Mouse (Mus musculus): ENCODE data around the gene Opcml. TPM values are rescaled to one million over a fixed set of nuclear protein-coding genes. Genes with fewer than 3 reads are reported as not detected.

Opcml gene
- polyA plus RNA-seq, 1 experiment from 2014 or later, result 1.7 TPM

GRCm38 (mm10) chr9:28615447-28615846 is 824.9 kb downstream of the Opcml start:
- H3K4me2 ChIP-seq, result no peak overlapping the region
- no peak overlapping the region for H3K27ac ChIP-seq
- peaks cover 10% of the 10 kb centered on the region for H3K4me1 ChIP-seq (replicated peaks)
- H3K27me3 ChIP-seq, result no peaks in the 10 kb centered on the region
- no peak overlapping the region for H3K4me3 ChIP-seq
- no peak overlapping the region for H3K9ac ChIP-seq
- no peak for ATAC-seq (replicated peaks; ENCODE audit: insufficient number of reproducible peaks, insufficient read depth, low FRiP score, low read depth)
- H3K9me3 ChIP-seq (replicated peaks), result no peaks in the 10 kb centered on the region
- no peaks in the 10 kb centered on the region for H3K36me3 ChIP-seq

- Histone ChIP-seq H3K36me3 (no peaks in the 10 kb centered on the region), H3K27me3 (no peaks in the 10 kb centered on the region), H3K4me2 (no peak overlapping the region), H3K4me1 (replicated peaks) (peaks cover 10% of the 10 kb centered on the region), H3K9me3 (replicated peaks) (no peaks in the 10 kb centered on the region), H3K4me3 (no peak overlapping the region), H3K9ac (no peak overlapping the region), H3K27ac (no peak overlapping the region)
- ATAC-seq (replicated peaks; ENCODE audit: insufficient number of reproducible peaks, insufficient read depth, low FRiP score, low read depth), result no peak
- WGBS, result 81% methylated on average over 1 of the region's 1 CpGs
These were observed 827.1 kb downstream of the Opcml start for GRCm38 (mm10) chr9:28617666-28618065.

- no peaks in the 10 kb centered on the region for H3K27me3 ChIP-seq
- H3K36me3 ChIP-seq, result no peaks in the 10 kb centered on the region
- ATAC-seq (replicated peaks; ENCODE audit: insufficient number of reproducible peaks, insufficient read depth, low FRiP score, low read depth), result no peak
- no peak overlapping the region for H3K4me2 ChIP-seq
- H3K4me1 ChIP-seq (replicated peaks), result peaks cover 8% of the 10 kb centered on the region
- 66% methylated on average over 2 of the region's 2 CpGs for WGBS
- no peak overlapping the region for H3K27ac ChIP-seq
- no peaks in the 10 kb centered on the region for H3K9me3 ChIP-seq (replicated peaks)
- no peak overlapping the region for H3K4me3 ChIP-seq
- H3K9ac ChIP-seq, result no peak overlapping the region
These were observed 827.8 kb downstream of the Opcml start for GRCm38 (mm10) chr9:28618186-28618892.

- H3K9ac ChIP-seq, result no peak overlapping the region
- H3K4me3 ChIP-seq, result no peak overlapping the region
- H3K27me3 ChIP-seq, result no peaks in the 10 kb centered on the region
- 69% methylated on average over 1 of the region's 1 CpGs for WGBS
- H3K9me3 ChIP-seq (replicated peaks), result no peaks in the 10 kb centered on the region
- no peak overlapping the region for H3K4me2 ChIP-seq
- no peaks in the 10 kb centered on the region for H3K4me1 ChIP-seq (replicated peaks)
- H3K36me3 ChIP-seq, result no peaks in the 10 kb centered on the region
- no peak for ATAC-seq (replicated peaks; ENCODE audit: insufficient number of reproducible peaks, insufficient read depth, low FRiP score, low read depth)
- no peak overlapping the region for H3K27ac ChIP-seq
These were observed 831.4 kb downstream of the Opcml start for GRCm38 (mm10) chr9:28621939-28622338.

- Histone ChIP-seq H3K27me3 (no peaks in the 10 kb centered on the region), H3K36me3 (no peaks in the 10 kb centered on the region), H3K9me3 (replicated peaks) (no peaks in the 10 kb centered on the region), H3K27ac (no peak overlapping the region), H3K4me2 (no peak overlapping the region), H3K9ac (no peak overlapping the region), H3K4me3 (no peak overlapping the region), H3K4me1 (replicated peaks) (no peaks in the 10 kb centered on the region)
- no peak for ATAC-seq (replicated peaks; ENCODE audit: insufficient number of reproducible peaks, insufficient read depth, low FRiP score, low read depth)
- 60% methylated on average over 10 of the region's 10 CpGs for WGBS
These were observed 834.3 kb downstream of the Opcml start for GRCm38 (mm10) chr9:28624870-28625269.

- Histone ChIP-seq H3K36me3 (no peaks in the 10 kb centered on the region), H3K4me1 (replicated peaks) (no peaks in the 10 kb centered on the region), H3K4me3 (no peak overlapping the region), H3K9me3 (replicated peaks) (no peaks in the 10 kb centered on the region), H3K27ac (no peak overlapping the region), H3K4me2 (no peak overlapping the region), H3K9ac (no peak overlapping the region), H3K27me3 (no peaks in the 10 kb centered on the region)
- ATAC-seq (replicated peaks; ENCODE audit: insufficient number of reproducible peaks, insufficient read depth, low FRiP score, low read depth), result no peak
These were observed 852.2 kb downstream of the Opcml start for GRCm38 (mm10) chr9:28642766-28643165.

- Histone ChIP-seq H3K9me3 (replicated peaks) (no peaks in the 10 kb centered on the region), H3K27me3 (no peaks in the 10 kb centered on the region), H3K36me3 (no peaks in the 10 kb centered on the region), H3K4me3 (no peak overlapping the region), H3K9ac (no peak overlapping the region), H3K4me2 (no peak overlapping the region), H3K4me1 (replicated peaks) (no peaks in the 10 kb centered on the region), H3K27ac (no peak overlapping the region)
- 53% methylated on average over 2 of the region's 2 CpGs for WGBS
- no peak for ATAC-seq (replicated peaks; ENCODE audit: insufficient number of reproducible peaks, insufficient read depth, low FRiP score, low read depth)
These were observed 853.5 kb downstream of the Opcml start for GRCm38 (mm10) chr9:28644063-28644462.

GRCm38 (mm10) chr9:28650089-28650488 is 859.5 kb downstream of the Opcml start:
- no peak overlapping the region for H3K27ac ChIP-seq
- H3K9ac ChIP-seq, result no peak overlapping the region
- H3K27me3 ChIP-seq, result no peaks in the 10 kb centered on the region
- no peaks in the 10 kb centered on the region for H3K9me3 ChIP-seq (replicated peaks)
- no peak for ATAC-seq (replicated peaks; ENCODE audit: insufficient number of reproducible peaks, insufficient read depth, low FRiP score, low read depth)
- 73% methylated on average over 4 of the region's 4 CpGs for WGBS
- no peaks in the 10 kb centered on the region for H3K36me3 ChIP-seq
- no peaks in the 10 kb centered on the region for H3K4me1 ChIP-seq (replicated peaks)
- no peak overlapping the region for H3K4me3 ChIP-seq
- H3K4me2 ChIP-seq, result no peak overlapping the region

- no peak overlapping the region for H3K9ac ChIP-seq
- no peaks in the 10 kb centered on the region for H3K4me1 ChIP-seq (replicated peaks)
- H3K9me3 ChIP-seq (replicated peaks), result no peaks in the 10 kb centered on the region
- no peak overlapping the region for H3K4me3 ChIP-seq
- H3K27me3 ChIP-seq, result no peaks in the 10 kb centered on the region
- no peak for ATAC-seq (replicated peaks; ENCODE audit: insufficient number of reproducible peaks, insufficient read depth, low FRiP score, low read depth)
- H3K36me3 ChIP-seq, result no peaks in the 10 kb centered on the region
- no peak overlapping the region for H3K4me2 ChIP-seq
- 83% methylated on average over 2 of the region's 2 CpGs for WGBS
- no peak overlapping the region for H3K27ac ChIP-seq
These were observed 869.4 kb downstream of the Opcml start for GRCm38 (mm10) chr9:28659996-28660395.

- ATAC-seq (replicated peaks; ENCODE audit: insufficient number of reproducible peaks, insufficient read depth, low FRiP score, low read depth), result no peak
- WGBS, result 93% methylated on average over 3 of the region's 3 CpGs
- H3K9me3 ChIP-seq (replicated peaks), result no peaks in the 10 kb centered on the region
- H3K27me3 ChIP-seq, result no peaks in the 10 kb centered on the region
- no peak overlapping the region for H3K27ac ChIP-seq
- H3K4me3 ChIP-seq, result no peak overlapping the region
- no peaks in the 10 kb centered on the region for H3K4me1 ChIP-seq (replicated peaks)
- H3K9ac ChIP-seq, result no peak overlapping the region
- no peak overlapping the region for H3K4me2 ChIP-seq
- H3K36me3 ChIP-seq, result no peaks in the 10 kb centered on the region
These were observed 872.3 kb downstream of the Opcml start for GRCm38 (mm10) chr9:28662882-28663281.

- WGBS, result 85% methylated on average over 1 of the region's 1 CpGs
- Histone ChIP-seq H3K27ac (no peak overlapping the region), H3K27me3 (no peaks in the 10 kb centered on the region), H3K4me2 (no peak overlapping the region), H3K9ac (no peak overlapping the region), H3K4me1 (replicated peaks) (no peaks in the 10 kb centered on the region), H3K4me3 (no peak overlapping the region), H3K9me3 (replicated peaks) (no peaks in the 10 kb centered on the region), H3K36me3 (no peaks in the 10 kb centered on the region)
- no peak for ATAC-seq (replicated peaks; ENCODE audit: insufficient number of reproducible peaks, insufficient read depth, low FRiP score, low read depth)
These were observed 889.7 kb downstream of the Opcml start for GRCm38 (mm10) chr9:28680309-28680708.

GRCm38 (mm10) chr9:28681252-28682037 is 890.9 kb downstream of the Opcml start:
- no peak overlapping the region for H3K27ac ChIP-seq
- H3K9ac ChIP-seq, result no peak overlapping the region
- H3K4me3 ChIP-seq, result no peak overlapping the region
- no peaks in the 10 kb centered on the region for H3K9me3 ChIP-seq (replicated peaks)
- no peak for ATAC-seq (replicated peaks; ENCODE audit: insufficient number of reproducible peaks, insufficient read depth, low FRiP score, low read depth)
- WGBS, result 76% methylated on average over 6 of the region's 6 CpGs
- no peak overlapping the region for H3K4me2 ChIP-seq
- H3K36me3 ChIP-seq, result no peaks in the 10 kb centered on the region
- no peaks in the 10 kb centered on the region for H3K4me1 ChIP-seq (replicated peaks)
- H3K27me3 ChIP-seq, result no peaks in the 10 kb centered on the region
